ENCODE assay signal across 35 mouse cellular contexts in genomic region chr10:98761080-98761479, GRCm38 (mm10).
"Had no signal": no experiment of that assay in that cellular context is flagged by ENCODE, and none has a peak within 500 bp of the region (broad histone marks: within the 10 kb centered on the region; RNA-seq: fewer than 3 reads in every experiment).

No protein-coding gene starts in this region.

- H3K27me3 ChIP-seq: heart, embryonic 12.5 days; heart, embryonic 13.5 days; heart, embryonic 15.5 days; hindbrain, embryonic 12.5 days; hindbrain, embryonic 13.5 days; hindbrain, embryonic 15.5 days; intestine, embryonic 15.5 days; kidney, embryonic 15.5 days had no signal

- H3K4me2 ChIP-seq: heart, embryonic 11.5 days; heart, embryonic 12.5 days; heart, embryonic 13.5 days; heart, embryonic 15.5 days; hindbrain, embryonic 12.5 days; hindbrain, embryonic 13.5 days; hindbrain, embryonic 14.5 days; hindbrain, embryonic 15.5 days; intestine, embryonic 15.5 days; kidney, embryonic 15.5 days had no signal

- H3K27ac ChIP-seq: heart, embryonic 10.5 days; heart, embryonic 13.5 days; heart, embryonic 15.5 days; hindbrain, embryonic 10.5 days; hindbrain, embryonic 12.5 days; hindbrain, embryonic 13.5 days; hindbrain, embryonic 14.5 days; hindbrain, embryonic 15.5 days; hindbrain, postnatal 0 days; intestine, embryonic 15.5 days; kidney, embryonic 15.5 days; kidney, postnatal 0 days; layer of hippocampus, adult 2 months had no signal

- DNase-seq: heart, postnatal 10 days; heart, postnatal 14 days; heart, postnatal 36 days; heart, postnatal 4 days; kidney, adult 11 months; kidney, adult 18-20 months; kidney, adult 2 months; kidney, adult 8-10 months; kidney, adult 9 months; kidney, postnatal 10 days; kidney, postnatal 14 days; kidney, postnatal 25 days; kidney, postnatal 36 days; kidney, postnatal 4 days; layer of hippocampus, adult 9-11 months; layer of hippocampus, postnatal 36 days had no signal

- H3K9ac ChIP-seq: heart, embryonic 12.5 days; heart, embryonic 13.5 days; heart, embryonic 15.5 days; hindbrain, embryonic 12.5 days; hindbrain, embryonic 13.5 days; hindbrain, embryonic 14.5 days; hindbrain, embryonic 15.5 days; intestine, embryonic 15.5 days; kidney, embryonic 15.5 days had no signal

- H3K9me3 ChIP-seq: heart, embryonic 10.5 days; heart, embryonic 15.5 days; hindbrain, embryonic 12.5 days; hindbrain, embryonic 15.5 days; intestine, embryonic 15.5 days; kidney, embryonic 15.5 days had no signal

- H3K36me3 ChIP-seq: heart, embryonic 10.5 days; heart, embryonic 12.5 days; heart, embryonic 15.5 days; hindbrain, embryonic 10.5 days; hindbrain, embryonic 12.5 days; hindbrain, embryonic 13.5 days; hindbrain, embryonic 15.5 days; intestine, embryonic 15.5 days; kidney, embryonic 15.5 days had no signal

- H3K4me1 ChIP-seq: heart, embryonic 10.5 days; heart, embryonic 12.5 days; heart, embryonic 13.5 days; heart, embryonic 15.5 days; hindbrain, embryonic 10.5 days; hindbrain, embryonic 12.5 days; hindbrain, embryonic 13.5 days; intestine, embryonic 15.5 days; kidney, embryonic 15.5 days had no signal

- H3K4me3 ChIP-seq: heart, embryonic 10.5 days; heart, embryonic 12.5 days; heart, embryonic 13.5 days; heart, embryonic 15.5 days; hindbrain, embryonic 10.5 days; hindbrain, embryonic 12.5 days; hindbrain, embryonic 13.5 days; hindbrain, embryonic 15.5 days; intestine, embryonic 15.5 days; kidney, embryonic 15.5 days; layer of hippocampus, adult 2 months had no signal

- ATAC-seq: hindbrain, embryonic 16.5 days; hindbrain, postnatal 0 days; inflammation-experienced regulatory T-cells, adult 6 months; intestine, embryonic 15.5 days; intestine, embryonic 16.5 days; intestine, postnatal 0 days had no signal
